Mouse (Mus musculus) MEL (cell line): ENCODE measurements around the gene Slc9a2.

Experiments used
- CHD1 ChIP-seq: IDR thresholded peaks from 2 replicates; pipeline ENCODE4 v1.6.1; 2012; ENCODE audit warnings: low read depth, mild to moderate bottlenecking, inconsistent platforms, low read length, improper control_type of control experiment
- CTCF ChIP-seq, 3 experiments: IDR thresholded peaks in 2 of 3; conservative IDR thresholded peaks in 1 of 3; 2 replicates each; pipeline ENCODE4 v1.5.1; 2011 to 2012; ENCODE audit warnings: low read length in 3 of 3, low read depth in 2 of 3, mild to moderate bottlenecking in 2 of 3, improper control_type of control experiment in 1 of 3, inconsistent platforms in 1 of 3, mixed read lengths in 1 of 3, moderate library complexity in 1 of 3; ENCODE audit not compliant: control insufficient read depth in 1 of 3, insufficient read depth in 1 of 3, poor library complexity in 1 of 3, severe bottlenecking in 1 of 3

GRCm38 (mm10) chr1:40714950-40715349, 34.6 kb downstream of the Slc9a2 start:
- TF ChIP-seq CHD1 (no peak), CTCF (IDR thresholded peaks at IDR 0.05 in 2 of 3, conservative IDR thresholded peaks at IDR 0.05 in 1 of 3; ENCODE audit: control insufficient read depth in 1 of 3, insufficient read depth in 1 of 3, low read depth in 2 of 3, low read length in 3 of 3, poor library complexity in 1 of 3, severe bottlenecking in 1 of 3) (no peak)
